Mouse (Mus musculus): ENCODE results near the gene H2-DMb2. TPM values are rescaled to one million over a fixed set of nuclear protein-coding genes. Genes with fewer than 3 reads are reported as not detected.

The H2-DMb2 gene
- polyA plus RNA-seq, 1 experiment from 2014 or later: 0.91 TPM

DNA sequence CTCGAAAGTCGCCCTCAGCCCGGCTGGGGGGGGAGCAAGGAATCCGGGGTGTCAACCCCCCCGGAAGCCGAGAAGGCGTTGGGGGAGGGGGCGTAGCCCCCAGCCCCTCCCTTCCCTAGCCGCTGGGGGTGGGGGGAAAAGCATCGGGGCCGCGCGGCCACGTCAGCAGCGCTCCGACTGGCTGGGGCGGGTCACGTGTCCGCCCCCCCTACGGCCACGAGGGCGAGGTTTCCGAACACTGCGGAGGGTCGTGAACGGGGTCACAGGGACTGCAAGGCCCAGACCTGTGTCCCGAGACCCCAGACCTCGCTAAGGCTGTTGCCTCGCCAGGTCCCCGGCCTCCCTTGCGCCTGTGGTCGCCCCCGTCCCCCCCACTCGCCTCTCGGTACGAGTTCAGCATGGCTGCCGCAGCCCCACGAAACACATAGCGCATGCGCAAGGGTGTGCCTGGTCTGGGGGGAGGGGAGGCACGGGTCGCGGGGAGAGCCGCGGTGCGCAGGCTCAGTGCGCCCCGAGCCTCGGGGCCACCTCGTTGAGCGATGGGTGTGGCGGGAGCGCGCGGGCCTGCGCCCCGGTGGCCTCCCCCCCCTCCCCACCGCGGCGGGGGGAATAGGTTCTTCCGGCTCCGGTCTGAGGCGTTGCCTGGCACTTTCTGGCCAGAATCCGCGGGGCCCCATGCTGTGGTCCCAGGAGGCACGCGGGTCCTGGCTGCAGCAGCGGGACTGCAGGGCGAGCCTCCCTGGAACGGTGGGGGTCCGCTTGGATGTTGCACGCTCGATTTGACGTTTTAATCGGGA is 20.7 kb upstream of the H2-DMb2 start, which contains the start of gene Brd2:
Gene Brd2 (minus strand): TSS at position 447 of the 797 bp plus-strand sequence.
- Histone ChIP-seq H3K9ac (peak within 1 kb of the TSS; percentile 92), H3K4me1 (ENCODE audit: insufficient read depth) (no peaks in the 10 kb centered on the region), H3K27me3 (ENCODE audit: insufficient read depth, low read length) (no peaks in the 10 kb centered on the region), H3K36me3 (ENCODE audit: insufficient read depth) (peaks cover 34% of the 10 kb centered on the region), H3K9me3 (ENCODE audit: low read depth, low read length) (no peaks in the 10 kb centered on the region), H3K27ac (ENCODE audit: low read depth) (peak within 1 kb of the TSS; percentile 100), H3K4me2 (peak within 1 kb of the TSS; percentile 99), H3K4me3 (ENCODE audit: low read depth, low read length) (peak within 1 kb of the TSS; percentile 100)
- 0% methylated on average over 63 of the region's 75 CpGs for WGBS
- DNase-seq: peak; percentile 98
- ATAC-seq (ENCODE audit: insufficient read depth): peak; percentile 22
- peak; percentile 16; the same call in 1 of the 2 replicates for TF ChIP-seq CTCF (IDR thresholded peaks at IDR 0.05; ENCODE audit: low read depth)

DNA sequence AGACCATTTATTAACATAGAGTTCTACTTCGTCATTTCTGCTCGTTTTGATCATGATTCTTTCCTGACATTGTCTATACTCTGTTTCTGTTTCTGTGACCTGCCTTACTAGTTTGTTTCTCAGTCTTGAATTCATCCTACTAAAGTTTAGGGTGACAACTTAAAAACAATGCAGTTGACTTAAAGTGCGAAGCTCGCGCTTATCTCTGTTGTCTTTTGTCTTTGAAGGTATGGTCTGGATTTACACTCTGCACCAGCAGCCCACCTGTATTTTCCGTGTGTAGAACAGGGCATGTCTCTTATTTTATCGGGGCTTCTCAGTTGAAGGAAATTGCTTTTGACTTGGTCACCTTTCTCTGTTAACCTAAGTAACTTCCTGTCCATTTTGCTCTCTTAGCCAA is 20.0 kb upstream of the H2-DMb2 start:
- WGBS: 1% methylated on average over 7 of the region's 7 CpGs
- peaks cover 28% of the 10 kb centered on the region for H3K36me3 ChIP-seq (ENCODE audit: insufficient read depth)
- ATAC-seq (ENCODE audit: insufficient read depth): no peak
- peak overlapping the region; percentile 100 for H3K27ac ChIP-seq (ENCODE audit: low read depth)
- peak overlapping the region; percentile 99 for H3K4me2 ChIP-seq
- H3K4me3 ChIP-seq (ENCODE audit: low read depth, low read length): peak overlapping the region; percentile 100
- no peaks in the 10 kb centered on the region for H3K4me1 ChIP-seq (ENCODE audit: insufficient read depth)
- H3K27me3 ChIP-seq (ENCODE audit: insufficient read depth, low read length): no peaks in the 10 kb centered on the region
- TF ChIP-seq CTCF (IDR thresholded peaks at IDR 0.05; ENCODE audit: low read depth): no peak
- H3K9me3 ChIP-seq (ENCODE audit: low read depth, low read length): no peaks in the 10 kb centered on the region
- peak overlapping the region; percentile 92 for H3K9ac ChIP-seq
- no peak for DNase-seq

DNA sequence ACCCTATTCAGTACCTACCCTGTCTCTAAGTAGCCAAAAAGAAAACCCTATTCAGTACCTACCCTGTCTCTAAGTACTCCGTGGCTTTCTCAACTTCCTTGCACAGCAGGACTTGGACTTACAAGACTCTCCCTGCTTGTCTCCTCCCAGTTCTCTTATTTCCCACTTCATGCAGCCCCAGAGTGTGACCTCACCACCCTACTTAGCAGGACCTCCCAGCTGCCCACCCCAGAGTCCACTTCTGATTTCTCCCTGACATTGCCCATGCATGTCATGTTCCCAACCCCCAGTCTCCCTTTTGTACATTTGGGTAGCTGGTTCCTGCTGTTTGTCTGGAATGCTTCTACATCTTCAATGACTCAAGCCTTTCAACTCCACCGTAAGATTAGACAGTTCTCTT is 19.6 kb upstream of the H2-DMb2 start:
- Histone ChIP-seq H3K9ac (peak overlapping the region; percentile 92), H3K9me3 (ENCODE audit: low read depth, low read length) (no peaks in the 10 kb centered on the region), H3K27me3 (ENCODE audit: insufficient read depth, low read length) (no peaks in the 10 kb centered on the region), H3K4me2 (peak overlapping the region; percentile 99), H3K4me3 (ENCODE audit: low read depth, low read length) (peak overlapping the region; percentile 100), H3K27ac (ENCODE audit: low read depth) (peak overlapping the region; percentile 100), H3K4me1 (ENCODE audit: insufficient read depth) (0 out of 2 replicates have a peak, but pooled peaks cover 4% of the 10 kb centered on the region), H3K36me3 (ENCODE audit: insufficient read depth) (peaks cover 24% of the 10 kb centered on the region)
- DNase-seq: peak; percentile 67
- ATAC-seq (ENCODE audit: insufficient read depth): no peak
- TF ChIP-seq CTCF (IDR thresholded peaks at IDR 0.05; ENCODE audit: low read depth): no peak
- WGBS: 0% methylated on average over 2 of the region's 2 CpGs

DNA sequence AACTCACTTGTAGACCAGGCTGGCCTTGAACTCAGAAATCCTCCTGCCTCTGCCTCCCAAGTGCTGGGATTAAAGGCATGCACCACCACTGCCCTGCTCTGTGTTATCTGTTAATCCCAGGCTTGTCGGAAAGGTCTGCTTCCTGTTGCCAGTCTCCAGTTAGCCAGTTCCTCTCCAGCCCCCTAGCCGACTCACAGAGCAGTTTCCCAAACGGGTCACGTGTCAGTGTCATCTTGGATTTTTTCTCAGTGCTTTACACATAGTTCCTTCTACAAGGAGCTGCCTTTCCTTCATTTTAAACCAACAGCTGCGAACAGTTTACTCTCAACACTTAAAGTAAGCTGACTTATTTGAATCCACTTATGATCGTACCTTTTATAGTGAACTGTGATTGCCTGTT is 18.5 kb upstream of the H2-DMb2 start:
- no peak for DNase-seq
- H3K4me2 ChIP-seq: peak overlapping the region; percentile 99

DNA sequence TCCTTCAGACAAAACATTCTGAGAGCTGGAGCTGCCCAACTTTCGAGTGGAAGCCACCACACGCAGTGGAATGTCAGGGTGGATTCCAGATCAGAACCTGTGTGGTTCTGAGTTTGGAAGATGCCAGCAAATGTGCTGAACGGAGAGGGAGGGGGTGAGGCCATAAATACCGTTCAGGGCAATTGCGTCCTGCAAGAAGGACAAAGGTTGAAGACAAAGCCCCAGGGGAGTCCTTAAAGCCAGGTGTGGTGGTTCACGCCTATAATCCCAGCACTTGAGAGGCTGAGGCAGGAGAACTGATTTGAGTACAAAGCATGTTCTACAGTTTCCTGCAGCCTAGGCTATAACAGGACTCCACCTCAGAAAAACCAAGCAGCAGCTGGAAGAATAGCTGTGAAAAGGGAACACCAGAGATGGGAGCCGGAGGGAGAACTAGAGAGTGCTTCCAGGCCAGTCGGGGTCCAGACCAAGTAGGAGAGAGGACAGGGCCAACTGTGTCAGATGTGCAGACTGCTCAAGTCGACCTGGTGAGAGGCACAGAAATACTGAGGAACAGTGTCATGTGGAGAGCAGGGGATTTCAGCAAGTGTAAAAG is 16.2 kb upstream of the H2-DMb2 start:
- Histone ChIP-seq H3K4me3 (ENCODE audit: low read depth, low read length) (no peak overlapping the region), H3K27ac (ENCODE audit: low read depth) (no peak overlapping the region), H3K27me3 (ENCODE audit: insufficient read depth, low read length) (no peaks in the 10 kb centered on the region), H3K36me3 (ENCODE audit: insufficient read depth) (peaks cover 15% of the 10 kb centered on the region), H3K4me2 (no peak overlapping the region), H3K9ac (no peak overlapping the region), H3K9me3 (ENCODE audit: low read depth, low read length) (no peaks in the 10 kb centered on the region), H3K4me1 (ENCODE audit: insufficient read depth) (0 out of 2 replicates have a peak, but pooled peaks cover 10% of the 10 kb centered on the region)
- DNase-seq: no peak
- no peak for TF ChIP-seq CTCF (IDR thresholded peaks at IDR 0.05; ENCODE audit: low read depth)
- 61% methylated on average over 9 of the region's 9 CpGs for WGBS
- no peak for ATAC-seq (ENCODE audit: insufficient read depth)

More for the DNA sequence above, 18.5 kb upstream of the H2-DMb2 start:
- Histone ChIP-seq H3K36me3 (ENCODE audit: insufficient read depth) (peaks cover 15% of the 10 kb centered on the region), H3K27me3 (ENCODE audit: insufficient read depth, low read length) (no peaks in the 10 kb centered on the region), H3K4me3 (ENCODE audit: low read depth, low read length) (no peak overlapping the region), H3K9ac (no peak overlapping the region), H3K4me1 (ENCODE audit: insufficient read depth) (0 out of 2 replicates have a peak, but pooled peaks cover 10% of the 10 kb centered on the region), H3K27ac (ENCODE audit: low read depth) (no peak overlapping the region), H3K9me3 (ENCODE audit: low read depth, low read length) (no peaks in the 10 kb centered on the region)
- 54% methylated on average over 6 of the region's 6 CpGs for WGBS
- ATAC-seq (ENCODE audit: insufficient read depth): no peak
- TF ChIP-seq CTCF (IDR thresholded peaks at IDR 0.05; ENCODE audit: low read depth): no peak

DNA sequence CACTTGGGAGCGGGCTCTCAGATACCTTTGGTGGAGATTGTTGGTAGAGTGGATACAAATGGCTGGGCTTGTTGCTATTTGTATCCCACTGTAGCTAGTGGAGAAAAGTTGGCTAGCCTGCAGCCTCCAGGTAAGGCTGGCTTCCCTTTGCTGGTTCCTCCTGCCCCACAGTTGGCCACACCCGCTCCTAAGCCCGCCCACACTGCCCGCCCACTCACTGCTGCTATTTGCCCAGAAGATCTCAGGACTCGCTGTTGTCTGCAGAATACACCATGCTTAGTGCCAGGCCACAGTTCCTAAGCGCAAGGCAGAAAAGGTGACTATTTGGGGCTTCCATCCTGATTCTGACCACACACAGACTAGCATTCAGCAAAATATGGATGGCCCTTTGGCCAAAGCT is 15.6 kb upstream of the H2-DMb2 start:
- Histone ChIP-seq H3K9ac (no peak overlapping the region), H3K4me3 (ENCODE audit: low read depth, low read length) (no peak overlapping the region), H3K36me3 (ENCODE audit: insufficient read depth) (peaks cover 15% of the 10 kb centered on the region), H3K4me1 (ENCODE audit: insufficient read depth) (0 out of 2 replicates have a peak, but pooled peaks cover 10% of the 10 kb centered on the region), H3K27ac (ENCODE audit: low read depth) (no peak overlapping the region), H3K27me3 (ENCODE audit: insufficient read depth, low read length) (no peaks in the 10 kb centered on the region), H3K9me3 (ENCODE audit: low read depth, low read length) (no peaks in the 10 kb centered on the region), H3K4me2 (no peak overlapping the region)
- 27% methylated on average over 6 of the region's 6 CpGs for WGBS
- no peak for DNase-seq
- TF ChIP-seq CTCF (IDR thresholded peaks at IDR 0.05; ENCODE audit: low read depth): no peak
- no peak for ATAC-seq (ENCODE audit: insufficient read depth)
